Mouse (Mus musculus): ENCODE measurements around the gene Gm9964. TPM values are rescaled to one million over a fixed set of nuclear protein-coding genes. Genes with fewer than 3 reads are reported as not detected.

Gene Gm9964
- polyA plus RNA-seq, 1 experiment: not detected

DNA sequence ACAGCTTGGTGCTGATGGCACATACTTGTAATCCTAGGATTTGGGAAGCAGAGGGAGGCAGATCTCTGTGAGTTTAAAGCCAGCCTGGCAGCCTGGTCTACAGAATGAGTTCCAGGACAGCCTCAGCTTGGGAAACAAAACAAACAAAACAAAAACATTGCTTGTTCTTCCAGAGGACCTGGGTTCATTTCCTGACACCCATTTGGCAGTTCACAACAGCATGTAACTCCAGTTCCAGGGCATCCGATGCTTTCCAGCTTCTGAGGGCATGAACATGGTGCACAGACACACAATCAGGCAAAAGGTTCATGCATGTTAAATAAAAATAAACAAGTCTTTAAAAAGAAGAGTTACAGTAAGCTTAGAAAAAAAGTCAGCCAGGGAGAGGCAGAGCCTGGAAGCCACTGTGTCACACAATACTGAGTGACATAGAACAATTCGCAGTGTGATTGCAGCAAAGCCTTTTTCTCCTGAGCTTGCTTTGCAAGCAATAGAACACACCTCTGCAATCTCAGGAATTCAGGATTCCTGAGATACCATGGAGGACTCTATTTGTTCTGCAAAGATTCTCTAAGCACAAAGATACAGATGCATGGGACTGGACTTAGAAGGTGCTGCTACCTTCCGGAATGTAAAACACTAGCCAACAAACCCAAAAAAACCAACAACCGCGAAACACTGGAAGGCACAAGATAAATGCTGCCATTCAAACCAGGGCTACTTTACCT, 7.6 kb downstream of the Gm9964 start:
- Histone ChIP-seq H3K36me3 (ENCODE audit: control insufficient read depth, insufficient read depth, low read length) (no peaks in the 10 kb centered on the region), H3K4me3 (ENCODE audit: insufficient read depth, low read depth, low read length) (no peak overlapping the region), H3K27me3 (replicated peaks; ENCODE audit: control insufficient read depth, insufficient read depth, low read length) (no peaks in the 10 kb centered on the region), H3K4me1 (ENCODE audit: control insufficient read depth, insufficient read depth, low read length) (peaks cover 24% of the 10 kb centered on the region), H3K27ac (ENCODE audit: insufficient read depth, low read depth, low read length) (peak overlapping the region; percentile 62; the same call in 1 of the 2 replicates)
- TF ChIP-seq POLR2A (IDR thresholded peaks at IDR 0.05; ENCODE audit: low read depth, low read length): no peak
- no peak for TF ChIP-seq CTCF (conservative IDR thresholded peaks at IDR 0.05; ENCODE audit: insufficient read depth, insufficient read length, low read depth, low read length)
- DNase-seq: no peak
- 81% methylated on average over 5 of the region's 5 CpGs for WGBS

DNA sequence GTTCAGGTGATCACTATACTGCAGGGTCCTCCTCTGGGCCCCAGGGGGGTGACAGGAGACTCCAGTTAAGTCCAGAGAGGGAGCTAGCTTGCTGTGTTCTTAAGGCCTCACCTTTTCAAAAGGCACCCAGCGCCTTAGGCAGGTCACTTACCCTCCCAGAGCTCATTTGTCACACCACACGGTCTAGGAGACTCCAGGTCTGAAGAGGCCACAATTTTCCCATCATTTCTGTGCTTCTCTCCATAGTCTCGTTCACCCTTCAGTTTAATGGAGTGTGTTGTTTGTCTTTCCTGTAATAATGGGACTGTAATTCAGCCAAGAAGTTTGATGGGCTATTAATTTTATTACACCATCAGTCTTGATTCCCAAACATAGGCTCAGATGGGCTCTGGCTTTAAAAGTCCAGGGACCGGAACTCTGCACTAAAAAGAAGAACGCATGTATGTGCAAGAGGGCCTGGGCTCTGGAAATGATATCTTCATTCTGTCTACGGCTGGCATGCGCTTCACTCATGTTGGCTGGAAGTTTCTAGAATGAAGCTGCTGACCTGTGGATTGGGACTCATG, 8.3 kb downstream of the Gm9964 start:
- Histone ChIP-seq H3K27ac (ENCODE audit: insufficient read depth, low read depth, low read length) (peak overlapping the region; percentile 62; the same call in 1 of the 2 replicates), H3K4me1 (ENCODE audit: control insufficient read depth, insufficient read depth, low read length) (peaks cover 24% of the 10 kb centered on the region)

DNA sequence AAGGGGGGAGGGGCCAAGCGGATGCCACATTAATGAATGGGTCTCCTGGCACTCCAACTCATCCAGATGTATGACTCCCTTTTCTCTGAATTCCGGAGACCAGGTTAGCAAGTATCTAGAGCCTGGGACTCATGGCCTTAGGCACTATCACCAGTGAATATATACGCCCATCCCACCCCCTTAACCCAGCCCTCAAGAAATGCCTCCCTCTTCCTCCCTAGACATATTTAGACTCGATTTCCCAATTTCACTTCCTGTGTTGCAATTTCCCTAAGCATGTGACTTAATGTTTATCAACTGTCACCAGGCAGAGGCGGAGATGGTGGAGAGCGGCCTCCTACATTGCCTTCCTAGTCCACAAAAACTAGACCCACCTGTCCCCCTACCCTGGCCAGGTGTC, 9.3 kb downstream of the Gm9964 start:
- WGBS: 60% methylated on average over 6 of the region's 6 CpGs
- peak; percentile 56 for DNase-seq
- no peaks in the 10 kb centered on the region for H3K27me3 ChIP-seq (replicated peaks; ENCODE audit: control insufficient read depth, insufficient read depth, low read length)
- peaks cover 23% of the 10 kb centered on the region for H3K4me1 ChIP-seq (ENCODE audit: control insufficient read depth, insufficient read depth, low read length)
- TF ChIP-seq POLR2A (IDR thresholded peaks at IDR 0.05; ENCODE audit: low read depth, low read length): no peak
- no peak for TF ChIP-seq CTCF (conservative IDR thresholded peaks at IDR 0.05; ENCODE audit: insufficient read depth, insufficient read length, low read depth, low read length)
- no peak overlapping the region for H3K4me3 ChIP-seq (ENCODE audit: insufficient read depth, low read depth, low read length)
- no peak overlapping the region for H3K27ac ChIP-seq (ENCODE audit: insufficient read depth, low read depth, low read length)
- no peaks in the 10 kb centered on the region for H3K36me3 ChIP-seq (ENCODE audit: control insufficient read depth, insufficient read depth, low read length)

More for the DNA sequence above, 8.3 kb downstream of the Gm9964 start:
- Histone ChIP-seq H3K4me3 (ENCODE audit: insufficient read depth, low read depth, low read length) (no peak overlapping the region), H3K27me3 (replicated peaks; ENCODE audit: control insufficient read depth, insufficient read depth, low read length) (no peaks in the 10 kb centered on the region), H3K36me3 (ENCODE audit: control insufficient read depth, insufficient read depth, low read length) (no peaks in the 10 kb centered on the region)
- DNase-seq: peak; percentile 31
- 59% methylated on average over 7 of the region's 7 CpGs for WGBS
- TF ChIP-seq CTCF (conservative IDR thresholded peaks at IDR 0.05; ENCODE audit: insufficient read depth, insufficient read length, low read depth, low read length): no peak
- TF ChIP-seq POLR2A (IDR thresholded peaks at IDR 0.05; ENCODE audit: low read depth, low read length): no peak

DNA sequence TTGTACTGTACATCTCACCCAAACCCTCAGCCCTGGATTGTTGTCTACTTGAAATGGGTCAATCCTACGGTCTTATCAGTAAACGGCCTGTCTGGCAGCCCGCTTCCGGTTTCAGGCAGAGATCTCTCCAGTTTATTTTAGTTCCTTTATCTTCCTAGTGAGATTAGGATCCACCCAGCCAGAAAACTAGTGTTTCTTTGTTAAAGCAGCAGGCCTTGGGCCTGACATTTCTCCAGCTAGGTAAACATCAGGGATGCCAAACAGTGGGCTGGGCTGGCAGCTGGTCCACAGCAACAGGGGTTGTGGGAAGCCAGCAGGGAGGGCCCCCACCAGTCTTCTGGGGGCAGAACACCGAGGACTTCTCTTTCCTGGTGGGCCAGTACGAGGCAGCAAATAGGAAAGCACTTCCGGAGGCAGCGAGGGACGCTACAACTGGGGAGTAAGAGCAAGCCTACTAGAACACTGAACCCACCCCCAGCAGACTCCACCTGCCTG, 10.4 kb downstream of the Gm9964 start:
- no peak for TF ChIP-seq CTCF (conservative IDR thresholded peaks at IDR 0.05; ENCODE audit: insufficient read depth, insufficient read length, low read depth, low read length)
- no peak for TF ChIP-seq POLR2A (IDR thresholded peaks at IDR 0.05; ENCODE audit: low read depth, low read length)
- 80% methylated on average over 9 of the region's 9 CpGs for WGBS
- Histone ChIP-seq H3K4me1 (ENCODE audit: control insufficient read depth, insufficient read depth, low read length) (peaks cover 14% of the 10 kb centered on the region; the same call in 1 of the 2 replicates), H3K4me3 (ENCODE audit: insufficient read depth, low read depth, low read length) (no peak overlapping the region), H3K36me3 (ENCODE audit: control insufficient read depth, insufficient read depth, low read length) (no peaks in the 10 kb centered on the region), H3K27me3 (replicated peaks; ENCODE audit: control insufficient read depth, insufficient read depth, low read length) (no peaks in the 10 kb centered on the region), H3K27ac (ENCODE audit: insufficient read depth, low read depth, low read length) (no peak overlapping the region; the same call in 1 of the 2 replicates)
- DNase-seq: no peak

DNA sequence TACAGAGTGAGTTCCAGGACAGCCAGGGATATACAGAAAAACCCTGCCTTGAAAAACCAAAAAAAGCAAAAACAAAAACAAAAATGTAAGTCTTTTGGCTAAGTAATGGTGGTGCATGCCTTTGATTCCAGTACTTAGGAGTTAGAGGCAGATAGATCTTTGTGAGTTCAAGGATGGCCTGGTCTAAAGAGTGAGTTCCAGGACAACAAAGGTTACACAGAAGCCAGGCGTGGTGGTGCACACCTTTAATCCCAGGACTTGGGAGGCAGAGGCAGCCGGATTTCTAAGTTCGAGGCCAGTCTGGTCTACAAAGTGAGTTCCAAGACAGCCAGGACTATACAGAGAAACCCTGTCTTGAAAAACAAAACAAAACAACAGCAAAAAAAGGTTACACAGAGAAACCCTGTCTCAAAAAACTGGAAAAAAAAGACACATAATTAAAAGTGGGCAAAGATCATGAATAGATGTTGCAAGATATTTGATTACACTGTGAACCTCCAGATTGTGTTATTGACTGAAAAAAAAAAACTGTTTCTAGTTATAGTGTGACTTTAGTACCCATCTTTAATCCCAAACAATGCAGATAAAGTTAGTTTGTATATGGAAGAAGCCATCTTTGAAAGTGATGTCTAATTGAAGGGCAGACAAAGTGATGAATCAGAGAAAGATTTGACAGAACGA, 13.2 kb downstream of the Gm9964 start:
- Histone ChIP-seq H3K27me3 (replicated peaks; ENCODE audit: control insufficient read depth, insufficient read depth, low read length) (no peaks in the 10 kb centered on the region), H3K27ac (ENCODE audit: insufficient read depth, low read depth, low read length) (no peak overlapping the region), H3K36me3 (ENCODE audit: control insufficient read depth, insufficient read depth, low read length) (no peaks in the 10 kb centered on the region), H3K4me3 (ENCODE audit: insufficient read depth, low read depth, low read length) (no peak overlapping the region), H3K4me1 (ENCODE audit: control insufficient read depth, insufficient read depth, low read length) (0 out of 2 replicates have a peak, but pooled peaks cover 7% of the 10 kb centered on the region)
- DNase-seq: no peak
- WGBS: over 99% methylated on average over 4 of the region's 4 CpGs
- TF ChIP-seq CTCF (conservative IDR thresholded peaks at IDR 0.05; ENCODE audit: insufficient read depth, insufficient read length, low read depth, low read length) (no peak), POLR2A (IDR thresholded peaks at IDR 0.05; ENCODE audit: low read depth, low read length) (no peak)

DNA sequence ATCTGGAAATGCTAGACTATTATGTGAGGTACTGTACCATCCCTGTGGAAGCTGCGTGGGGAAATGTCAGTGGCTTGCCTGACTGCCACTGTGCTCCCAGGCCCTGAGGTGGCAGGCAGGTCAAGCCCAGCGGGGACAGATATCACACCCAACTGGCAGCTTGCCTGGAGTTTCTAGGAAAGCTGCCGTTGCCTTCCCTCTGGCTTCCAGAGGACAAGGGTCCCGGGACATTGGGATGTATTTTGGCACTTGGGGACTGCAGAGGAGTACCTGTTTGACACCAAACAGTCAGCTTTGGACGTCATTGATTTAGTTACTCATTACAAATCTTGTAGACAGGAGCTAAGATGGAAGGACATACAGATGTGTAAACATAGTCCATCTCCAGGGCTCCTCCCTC, 15.3 kb downstream of the Gm9964 start:
- no peak overlapping the region for H3K27ac ChIP-seq (ENCODE audit: insufficient read depth, low read depth, low read length)
- no peaks in the 10 kb centered on the region for H3K27me3 ChIP-seq (replicated peaks; ENCODE audit: control insufficient read depth, insufficient read depth, low read length)
- no peaks in the 10 kb centered on the region for H3K4me1 ChIP-seq (ENCODE audit: control insufficient read depth, insufficient read depth, low read length)
- no peak for DNase-seq
- no peaks in the 10 kb centered on the region for H3K36me3 ChIP-seq (ENCODE audit: control insufficient read depth, insufficient read depth, low read length)
- 26% methylated on average over 5 of the region's 5 CpGs for WGBS
- H3K4me3 ChIP-seq (ENCODE audit: insufficient read depth, low read depth, low read length): no peak overlapping the region
- no peak for TF ChIP-seq POLR2A (IDR thresholded peaks at IDR 0.05; ENCODE audit: low read depth, low read length)
- TF ChIP-seq CTCF (conservative IDR thresholded peaks at IDR 0.05; ENCODE audit: insufficient read depth, insufficient read length, low read depth, low read length): no peak
